In the genomic region with DNA sequence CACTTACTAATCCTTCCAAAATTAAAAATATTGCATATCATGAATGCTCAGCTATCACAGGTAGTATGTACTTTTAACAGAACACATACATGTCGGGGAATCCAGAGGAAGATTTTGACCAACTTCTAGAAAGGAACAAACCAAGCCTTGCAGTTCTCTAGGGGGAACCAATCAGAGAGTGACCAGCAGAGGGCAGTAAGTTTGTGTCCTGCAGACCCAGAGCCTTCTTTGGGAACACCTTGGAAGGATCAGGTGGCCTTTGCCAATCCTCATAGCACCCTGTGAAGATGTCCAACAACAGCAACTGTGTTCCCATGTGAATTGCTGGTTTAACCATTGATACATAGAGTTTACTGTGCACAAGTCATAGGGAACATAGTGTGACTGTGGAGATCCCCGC, we compare ENCODE assay signal across 12 mouse cellular contexts. TPM values are rescaled to one million over a fixed set of nuclear protein-coding genes. Genes with fewer than 3 reads are reported as not detected.
A peak's percentile ranks its signal among the peaks of the same experiment; 100 is the strongest.
DNase-seq lines count a peak whose midpoint lies in the region; ATAC-seq and TF ChIP-seq lines count a peak whose summit lies in the region.
"Had no signal": no experiment of that assay in that cellular context is flagged by ENCODE, and none has a peak within 500 bp of the region (broad histone marks: within the 10 kb centered on the region; RNA-seq: fewer than 3 reads in every experiment).

No protein-coding gene starts in this region.

- H3K4me2 ChIP-seq in heart, postnatal 0 days (ENCODE audit: low read depth, low read length), result no peak overlapping the region
- H3K4me2 ChIP-seq in lung, postnatal 0 days (replicated peaks; ENCODE audit: low read depth, low read length), result no peak overlapping the region

- no peak for ATAC-seq in heart, postnatal 0 days (ENCODE audit: insufficient read depth, low read depth)
- no peak for ATAC-seq in lung, postnatal 0 days
- ATAC-seq: hindbrain, embryonic 16.5 days had no signal

- H3K27ac ChIP-seq in heart, postnatal 0 days (ENCODE audit: low read depth), result no peak overlapping the region
- H3K27ac ChIP-seq in heart, embryonic 10.5 days, result no peak overlapping the region
- H3K27ac ChIP-seq in lung, postnatal 0 days (ENCODE audit: low read length), result no peak overlapping the region
- H3K27ac ChIP-seq: embryonic facial prominence, embryonic 10.5 days had no signal

- TF ChIP-seq CTCF in heart, postnatal 0 days (IDR thresholded peaks at IDR 0.05; ENCODE audit: low read depth), result peak; percentile 13; the same call in 1 of the 2 replicates
- peak; percentile 40; the same call in 1 of the 2 replicates for TF ChIP-seq CTCF in lung, postnatal 0 days (IDR thresholded peaks at IDR 0.05)

- TF ChIP-seq EP300 in heart, postnatal 0 days (IDR thresholded peaks at IDR 0.05; ENCODE audit: low read depth), result no peak
- no peak for TF ChIP-seq EP300 in lung, postnatal 0 days (IDR thresholded peaks at IDR 0.05)

- no peak overlapping the region for H3K4me3 ChIP-seq in heart, postnatal 0 days (ENCODE audit: low read depth, low read length)
- no peak overlapping the region for H3K4me3 ChIP-seq in heart, embryonic 10.5 days
- no peak overlapping the region for H3K4me3 ChIP-seq in lung, postnatal 0 days (ENCODE audit: low read depth, low read length)
- H3K4me3 ChIP-seq: embryonic facial prominence, embryonic 10.5 days had no signal

- H3K36me3 ChIP-seq in heart, postnatal 0 days (replicated peaks; ENCODE audit: control insufficient read depth, insufficient read depth, low read length), result no peaks in the 10 kb centered on the region
- no peaks in the 10 kb centered on the region for H3K36me3 ChIP-seq in heart, embryonic 10.5 days
- H3K36me3 ChIP-seq in lung, postnatal 0 days (ENCODE audit: insufficient read depth, low read length), result no peaks in the 10 kb centered on the region
- H3K36me3 ChIP-seq: embryonic facial prominence, embryonic 10.5 days had no signal

- H3K9me3 ChIP-seq in heart, postnatal 0 days (replicated peaks; ENCODE audit: control insufficient read depth, low read length), result no peaks in the 10 kb centered on the region
- H3K9me3 ChIP-seq in heart, embryonic 10.5 days, result no peaks in the 10 kb centered on the region
- no peaks in the 10 kb centered on the region for H3K9me3 ChIP-seq in lung, postnatal 0 days (ENCODE audit: low read length)
- H3K9me3 ChIP-seq: embryonic facial prominence, embryonic 10.5 days had no signal

- H3K27me3 ChIP-seq in heart, postnatal 0 days (ENCODE audit: control insufficient read depth, insufficient read depth, low read length), result no peaks in the 10 kb centered on the region
- H3K27me3 ChIP-seq in heart, embryonic 10.5 days (ENCODE audit: insufficient read depth, poor library complexity, severe bottlenecking), result no peaks in the 10 kb centered on the region
- H3K27me3 ChIP-seq in lung, postnatal 0 days (replicated peaks; ENCODE audit: insufficient read depth, low read length), result no peaks in the 10 kb centered on the region

- no peaks in the 10 kb centered on the region for H3K4me1 ChIP-seq in heart, postnatal 0 days (ENCODE audit: control insufficient read depth, insufficient read depth)
- H3K4me1 ChIP-seq in heart, embryonic 10.5 days, result no peaks in the 10 kb centered on the region
- no peaks in the 10 kb centered on the region for H3K4me1 ChIP-seq in lung, postnatal 0 days (ENCODE audit: insufficient read depth, low read depth, low read length)
- H3K4me1 ChIP-seq: embryonic facial prominence, embryonic 10.5 days had no signal

- no peak overlapping the region for H3K9ac ChIP-seq in heart, postnatal 0 days (replicated peaks; ENCODE audit: low read depth, low read length)
- H3K9ac ChIP-seq in lung, postnatal 0 days (replicated peaks; ENCODE audit: low read depth), result no peak overlapping the region

- DNase-seq in heart, postnatal 0 days (ENCODE audit: low spot score), result no peak
- DNase-seq in heart, embryonic 10.5 days (ENCODE audit: low spot score), result no peak
- DNase-seq in lung, postnatal 0 days (ENCODE audit: low spot score), result no peak
- no peak for DNase-seq in lung, postnatal 25 days (ENCODE audit: low spot score)
- peak; percentile 7 for DNase-seq in ES-CJ7 (ENCODE audit: low read depth, low spot score)
- DNase-seq in lung, postnatal 10 days, result peak; percentile 12
- DNase-seq in right cerebral cortex, postnatal 4 days, result no peak
- DNase-seq: gastrocnemius, postnatal 14 days; retina, postnatal 1 day had no signal

- 76% methylated on average over 2 of the region's 2 CpGs for WGBS in heart, postnatal 0 days
- WGBS in heart, embryonic 10.5 days, result 81% methylated on average over 2 of the region's 2 CpGs
- 86% methylated on average over 2 of the region's 2 CpGs for WGBS in lung, postnatal 0 days

RNA-seq across cellular contexts. Expression of a gene that starts 30.7 kb away (rescaled TPM):
- total RNA-seq in heart, postnatal 0 days (2014; rRNA removed; ENCODE audit: low replicate concordance), result not detected in 2 replicates
- not detected in 2 replicates for polyA plus RNA-seq in heart, postnatal 0 days (2015; fragmentation: Nextera tagmentation; extraction: Ambion mirVana)
- 0.04 TPM in 1 of 2 replicates, not detected in the other for polyA plus RNA-seq in heart, embryonic 10.5 days (2016; fragmentation: Nextera tagmentation; extraction: Ambion mirVana)
- polyA plus RNA-seq in lung, postnatal 0 days (2015; fragmentation: Nextera tagmentation; extraction: Ambion mirVana), result not detected in 2 replicates
- total RNA-seq: gastrocnemius, postnatal 14 days had no signal
- polyA plus RNA-seq: embryonic facial prominence, embryonic 10.5 days; forebrain, embryonic 11.5 days; hindbrain, embryonic 16.5 days had no signal

Comparison
In these comparisons a context has a peak if more than half of its experiments do, and no peak if none do; other contexts are left out.
1. DNase-seq: peak in ES-CJ7 (single experiment) and lung, postnatal 10 days (single experiment); none in heart, postnatal 0 days (single experiment), heart, embryonic 10.5 days (single experiment), lung, postnatal 0 days (single experiment), lung, postnatal 25 days (single experiment) and right cerebral cortex, postnatal 4 days (single experiment).